Mouse (Mus musculus): Measurements from ENCODE around the gene Nsl1.

DNA sequence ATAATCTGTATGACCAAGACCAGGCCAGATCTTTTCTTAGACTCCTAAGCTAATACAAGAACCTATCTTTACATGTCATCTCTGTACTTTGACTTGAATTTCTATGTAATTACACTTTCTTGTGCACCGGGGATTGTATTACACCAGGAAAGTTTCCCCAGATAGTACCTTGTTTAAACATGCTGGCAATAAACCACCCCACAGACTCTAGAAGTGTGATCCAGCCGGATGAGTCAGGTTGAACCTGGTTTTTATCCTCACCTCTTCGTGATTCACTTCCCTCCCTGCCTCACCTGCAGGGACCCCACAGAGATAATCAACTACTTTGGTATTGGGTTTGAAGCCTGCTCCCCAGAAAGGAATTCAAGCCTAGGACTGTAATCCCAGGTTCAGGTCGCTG is 72.6 kb downstream of the Nsl1 start:
- TF ChIP-seq CTCF (IDR thresholded peaks at IDR 0.05) (no peak), POLR2A (IDR thresholded peaks at IDR 0.05; ENCODE audit: insufficient read depth, low read depth, low read length) (no peak)

All from heart, adult 2 months (tissue).